Comparison of ENCODE assay signal across 9 mouse cellular contexts in the genomic region with DNA sequence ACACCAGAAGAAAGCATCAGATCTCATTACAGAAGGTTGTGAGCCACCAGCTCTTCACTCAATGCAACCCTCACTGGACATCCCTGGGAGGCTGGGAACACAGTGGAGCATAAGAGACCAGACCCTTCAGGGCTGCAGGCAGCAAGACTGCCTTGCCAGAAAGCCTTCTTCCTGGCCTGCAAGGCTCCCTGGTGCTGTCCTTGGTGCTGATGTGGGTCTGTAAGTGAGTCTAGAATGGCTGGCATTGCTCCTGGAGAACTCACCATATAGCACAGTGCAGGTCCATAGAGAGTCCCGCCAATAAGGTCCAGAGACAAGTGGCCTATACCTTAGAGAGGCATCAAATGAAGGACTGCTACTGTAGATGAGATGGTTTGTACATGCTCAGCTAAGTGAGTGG. TPM values are rescaled to one million over a fixed set of nuclear protein-coding genes. Genes with fewer than 3 reads are reported as not detected.
A peak's percentile ranks its signal among the peaks of the same experiment; 100 is the strongest.
DNase-seq lines count a peak whose midpoint lies in the region; ATAC-seq and TF ChIP-seq lines count a peak whose summit lies in the region.
"Had no signal": no experiment of that assay in that cellular context is flagged by ENCODE, and none has a peak within 500 bp of the region (broad histone marks: within the 10 kb centered on the region; RNA-seq: fewer than 3 reads in every experiment).

No protein-coding gene starts in this region.

- no peak for TF ChIP-seq EP300 in heart, postnatal 0 days (IDR thresholded peaks at IDR 0.05; ENCODE audit: low read depth)

- DNase-seq in heart, postnatal 0 days (ENCODE audit: low spot score) = peak; percentile 33
- peak; percentile 56 for DNase-seq in A20 (ENCODE audit: low read depth, low spot score)
- peak; percentile 70 for DNase-seq in c-Kit-positive CD71-positive TER-119-negative erythroid progenitor cells, embryonic 14.5 days (ENCODE audit: low read depth)
- DNase-seq in limb, embryonic 11.5 days (ENCODE audit: low spot score) = peak; percentile 87
- DNase-seq in thymus, postnatal 4 days = peak; percentile 84
- DNase-seq in layer of hippocampus, adult 2 months (ENCODE audit: low spot score in 2 of 2) = no peak
- DNase-seq in right cerebral cortex, postnatal 4 days = no peak

- TF ChIP-seq CTCF in heart, postnatal 0 days (IDR thresholded peaks at IDR 0.05; ENCODE audit: low read depth) = no peak
- TF ChIP-seq CTCF in layer of hippocampus, adult 2 months (conservative IDR thresholded peaks at IDR 0.05) = no peak

- no peak overlapping the region for H3K9ac ChIP-seq in heart, postnatal 0 days (replicated peaks; ENCODE audit: low read depth, low read length)
- H3K9ac ChIP-seq in heart, embryonic 12.5 days = no peak overlapping the region
- H3K9ac ChIP-seq in limb, embryonic 11.5 days (ENCODE audit: low read length) = no peak overlapping the region
- H3K9ac ChIP-seq: hindbrain, embryonic 15.5 days had no signal

- H3K9me3 ChIP-seq in heart, postnatal 0 days (replicated peaks; ENCODE audit: control insufficient read depth, low read length) = no peaks in the 10 kb centered on the region
- H3K9me3 ChIP-seq in heart, embryonic 12.5 days (replicated peaks) = no peaks in the 10 kb centered on the region
- no peaks in the 10 kb centered on the region for H3K9me3 ChIP-seq in limb, embryonic 11.5 days (ENCODE audit: control insufficient read depth, low read length)
- H3K9me3 ChIP-seq: hindbrain, embryonic 15.5 days had no signal

- no peak overlapping the region for H3K4me2 ChIP-seq in heart, postnatal 0 days (ENCODE audit: low read depth, low read length)
- no peak overlapping the region for H3K4me2 ChIP-seq in heart, embryonic 12.5 days
- no peak overlapping the region for H3K4me2 ChIP-seq in limb, embryonic 11.5 days (ENCODE audit: low read depth, severe bottlenecking)
- H3K4me2 ChIP-seq: hindbrain, embryonic 15.5 days had no signal

- no peaks in the 10 kb centered on the region for H3K4me1 ChIP-seq in heart, postnatal 0 days (ENCODE audit: control insufficient read depth, insufficient read depth)
- H3K4me1 ChIP-seq in heart, embryonic 12.5 days (replicated peaks) = no peaks in the 10 kb centered on the region
- no peaks in the 10 kb centered on the region for H3K4me1 ChIP-seq in limb, embryonic 11.5 days (ENCODE audit: control insufficient read depth, insufficient read depth, low read length)
- H3K4me1 ChIP-seq: hindbrain, embryonic 15.5 days had no signal

- no peaks in the 10 kb centered on the region for H3K27me3 ChIP-seq in heart, postnatal 0 days (ENCODE audit: control insufficient read depth, insufficient read depth, low read length)
- H3K27me3 ChIP-seq in heart, embryonic 12.5 days (replicated peaks) = no peaks in the 10 kb centered on the region
- no peaks in the 10 kb centered on the region for H3K27me3 ChIP-seq in limb, embryonic 11.5 days (ENCODE audit: control insufficient read depth, insufficient read depth, low read length)
- H3K27me3 ChIP-seq: hindbrain, embryonic 15.5 days had no signal

- WGBS in heart, postnatal 0 days = 8% methylated on average over 1 of the region's 1 CpGs
- 19% methylated on average over 1 of the region's 1 CpGs for WGBS in heart, embryonic 12.5 days
- 24% methylated on average over 1 of the region's 1 CpGs for WGBS in limb, embryonic 11.5 days

- ATAC-seq in heart, postnatal 0 days (ENCODE audit: insufficient read depth, low read depth) = no peak
- ATAC-seq in heart, embryonic 12.5 days (ENCODE audit: insufficient number of reproducible peaks, low FRiP score) = no peak
- ATAC-seq in limb, embryonic 11.5 days (ENCODE audit: insufficient number of reproducible peaks, low FRiP score, low TSS enrichment, low read depth) = no peak

- H3K36me3 ChIP-seq in heart, postnatal 0 days (replicated peaks; ENCODE audit: control insufficient read depth, insufficient read depth, low read length) = no peaks in the 10 kb centered on the region
- no peaks in the 10 kb centered on the region for H3K36me3 ChIP-seq in heart, embryonic 12.5 days
- H3K36me3 ChIP-seq in limb, embryonic 11.5 days (ENCODE audit: control insufficient read depth, insufficient read depth, low read length) = no peaks in the 10 kb centered on the region
- H3K36me3 ChIP-seq: hindbrain, embryonic 15.5 days had no signal

- no peak overlapping the region for H3K4me3 ChIP-seq in heart, postnatal 0 days (ENCODE audit: low read depth, low read length)
- H3K4me3 ChIP-seq in heart, embryonic 12.5 days = no peak overlapping the region
- H3K4me3 ChIP-seq in limb, embryonic 11.5 days (ENCODE audit: low read depth, low read length) = no peak overlapping the region
- no peak overlapping the region for H3K4me3 ChIP-seq in layer of hippocampus, adult 2 months
- H3K4me3 ChIP-seq: hindbrain, embryonic 15.5 days had no signal

- no peak overlapping the region for H3K27ac ChIP-seq in heart, postnatal 0 days (ENCODE audit: low read depth)
- H3K27ac ChIP-seq in heart, embryonic 12.5 days (ENCODE audit: poor library complexity, severe bottlenecking) = no peak overlapping the region
- no peak overlapping the region for H3K27ac ChIP-seq in limb, embryonic 11.5 days (replicated peaks; ENCODE audit: low read depth, low read length)
- H3K27ac ChIP-seq in layer of hippocampus, adult 2 months = no peak overlapping the region
- H3K27ac ChIP-seq: hindbrain, embryonic 15.5 days had no signal

RNA-seq across cellular contexts. Expression of a gene that starts 11.2 kb away (rescaled TPM):
- total RNA-seq in heart, postnatal 0 days (2014; rRNA removed; ENCODE audit: low replicate concordance) = 4.8 and 11.5 TPM in 2 replicates
- polyA plus RNA-seq in heart, postnatal 0 days (2015; fragmentation: Nextera tagmentation; extraction: Ambion mirVana) = 0.33 and 0.82 TPM in 2 replicates
- 3.2 and 3.7 TPM in 2 replicates for polyA plus RNA-seq in heart, embryonic 12.5 days (2016; fragmentation: Nextera tagmentation; extraction: Ambion mirVana)
- 1.1 and 2.5 TPM in 2 replicates for polyA plus RNA-seq in limb, embryonic 11.5 days (2014; fragmentation: Nextera tagmentation; extraction: Ambion mirVana)
- 10 to 100 TPM; 17.8 to 21.8 TPM for total RNA-seq in layer of hippocampus, adult 2 months (2021)

RNA-seq across cellular contexts. Expression of a gene that starts 16.1 kb away (rescaled TPM):
- not detected in 2 replicates for total RNA-seq in heart, postnatal 0 days (2014; rRNA removed; ENCODE audit: low replicate concordance)
- not detected in 2 replicates for polyA plus RNA-seq in heart, postnatal 0 days (2015; fragmentation: Nextera tagmentation; extraction: Ambion mirVana)
- not detected in 2 replicates for polyA plus RNA-seq in heart, embryonic 12.5 days (2016; fragmentation: Nextera tagmentation; extraction: Ambion mirVana)
- not detected in 2 replicates for polyA plus RNA-seq in limb, embryonic 11.5 days (2014; fragmentation: Nextera tagmentation; extraction: Ambion mirVana)
- total RNA-seq in layer of hippocampus, adult 2 months (2021) = under 1 TPM; 0.18 to 0.22 TPM

RNA-seq across cellular contexts. Expression of a gene that starts 38.8 kb away (rescaled TPM):
- total RNA-seq in heart, postnatal 0 days (2014; rRNA removed; ENCODE audit: low replicate concordance) = 101 and 146 TPM in 2 replicates
- 4.9 and 5.7 TPM in 2 replicates for polyA plus RNA-seq in heart, postnatal 0 days (2015; fragmentation: Nextera tagmentation; extraction: Ambion mirVana)
- 9.8 and 10.2 TPM in 2 replicates for polyA plus RNA-seq in heart, embryonic 12.5 days (2016; fragmentation: Nextera tagmentation; extraction: Ambion mirVana)
- 4.9 and 6.5 TPM in 2 replicates for polyA plus RNA-seq in limb, embryonic 11.5 days (2014; fragmentation: Nextera tagmentation; extraction: Ambion mirVana)
- total RNA-seq in layer of hippocampus, adult 2 months (2021) = 100 to 1,000 TPM; 133 to 134 TPM

Comparison
In these comparisons a context has a peak if more than half of its experiments do, and no peak if none do; other contexts are left out.
1. DNase-seq: peak in heart, postnatal 0 days (single experiment), A20 (single experiment), c-Kit-positive CD71-positive TER-119-negative erythroid progenitor cells, embryonic 14.5 days (single experiment), limb, embryonic 11.5 days (single experiment) and thymus, postnatal 4 days (single experiment); none in layer of hippocampus, adult 2 months (0 of 2) and right cerebral cortex, postnatal 4 days (single experiment).